Mouse (Mus musculus) CH12.LX (cell line): Measurements from ENCODE around the gene Gm30083. TPM values are rescaled to one million over a fixed set of nuclear protein-coding genes. Genes with fewer than 3 reads are reported as not detected.

Experiments
- DNase-seq: peaks from one replicate; pipeline ENCODE4 v3.0.0-alpha.2; 2013; ENCODE audit errors: extremely low read depth
- H3K27ac ChIP-seq: 2 replicates; pipeline ENCODE4 v1.5.1; 2012; ENCODE audit warnings: low read depth, mild to moderate bottlenecking, control low read depth, moderate library complexity; ENCODE audit not compliant: insufficient read depth
- H3K27me3 ChIP-seq: replicated peaks from 2 replicates; pipeline ENCODE3; 2012; ENCODE audit warnings: inconsistent platforms
- H3K36me3 ChIP-seq, 2 experiments: replicated peaks in 1 of 2; 2 replicates each; pipeline versions ENCODE3 to v1.6.1; 2012; ENCODE audit warnings: inconsistent platforms in 1 of 2, low read length in 1 of 2, mild to moderate bottlenecking in 1 of 2, mixed read lengths in 1 of 2, moderate library complexity in 1 of 2; ENCODE audit not compliant: control insufficient read depth in 1 of 2, insufficient read depth in 1 of 2
- H3K4me1 ChIP-seq, 2 experiments: 2 replicates each; pipeline ENCODE4 v1.6.1; 2012; ENCODE audit warnings: inconsistent platforms in 1 of 2, moderate library complexity in 1 of 2; ENCODE audit not compliant: insufficient read depth in 2 of 2, control insufficient read depth in 1 of 2
- H3K4me2 ChIP-seq: 2 replicates; pipeline ENCODE4 v1.6.1; 2012; ENCODE audit warnings: low read depth, mild to moderate bottlenecking, control low read depth; ENCODE audit not compliant: poor library complexity, insufficient read depth, severe bottlenecking
- H3K4me3 ChIP-seq, 3 experiments: fragments of 150-350 bp in 1 of 3; sonication (generic) in 1 of 3; replicated peaks in 1 of 3; 2 replicates each; pipeline versions ENCODE3 to v1.5.1; 2011 to 2012; ENCODE audit warnings: low read depth in 2 of 3, low read length in 2 of 3, mild to moderate bottlenecking in 2 of 3, moderate library complexity in 2 of 3, control low read depth in 1 of 3, improper control_type of control experiment in 1 of 3, inconsistent platforms in 1 of 3, mixed read lengths in 1 of 3; ENCODE audit not compliant: poor library complexity in 1 of 3
- H3K79me2 ChIP-seq: replicated peaks from 2 replicates; pipeline ENCODE4 v1.6.1; 2012; ENCODE audit warnings: mild to moderate bottlenecking, moderate library complexity; ENCODE audit not compliant: control insufficient read depth, poor library complexity, insufficient read depth, severe bottlenecking; ENCODE audit errors: extremely low read depth
- H3K9ac ChIP-seq: 2 replicates; pipeline ENCODE4 v1.6.1; 2012; ENCODE audit warnings: low read depth, mild to moderate bottlenecking, control low read depth, moderate library complexity; ENCODE audit not compliant: insufficient read depth
- H3K9me3 ChIP-seq: replicated peaks from 2 replicates; pipeline ENCODE3; 2012; ENCODE audit warnings: low read length, inconsistent platforms, mixed read lengths
- BHLHE40 ChIP-seq: IDR thresholded peaks from 2 replicates; pipeline ENCODE4 v1.6.1; 2011; ENCODE audit warnings: mild to moderate bottlenecking, low read depth, low read length, improper control_type of control experiment
- CHD1 ChIP-seq: IDR thresholded peaks from 2 replicates; pipeline ENCODE4 v1.6.1; 2012; ENCODE audit warnings: low read depth, low read length, improper control_type of control experiment, inconsistent platforms
- CHD2 ChIP-seq: IDR thresholded peaks from 2 replicates; pipeline ENCODE4 v1.6.1; 2011; ENCODE audit warnings: low read length, improper control_type of control experiment
- CTCF ChIP-seq, 2 experiments: IDR thresholded peaks in 1 of 2; conservative IDR thresholded peaks in 1 of 2; 2 replicates each; pipeline ENCODE4 v1.5.1; 2011 to 2012; ENCODE audit warnings: low read depth in 2 of 2, low read length in 2 of 2, improper control_type of control experiment in 1 of 2, inconsistent platforms in 1 of 2, mild to moderate bottlenecking in 1 of 2, moderate library complexity in 1 of 2
- E2F4 ChIP-seq: IDR thresholded peaks from 2 replicates; pipeline ENCODE4 v1.6.1; 2011; ENCODE audit warnings: low read depth, low read length, improper control_type of control experiment; ENCODE audit not compliant: insufficient replicate concordance
- GABPA ChIP-seq: IDR thresholded peaks from 2 replicates; pipeline ENCODE4 v1.6.1; 2012; ENCODE audit warnings: low read depth, low read length, improper control_type of control experiment, inconsistent platforms; ENCODE audit not compliant: insufficient replicate concordance
- HCFC1 ChIP-seq: IDR thresholded peaks from 2 replicates; pipeline ENCODE4 v1.6.1; 2012; ENCODE audit warnings: low read depth, mild to moderate bottlenecking, inconsistent platforms, low read length, improper control_type of control experiment
- JUN ChIP-seq: IDR thresholded peaks from 2 replicates; pipeline ENCODE4 v1.6.1; 2011; ENCODE audit warnings: low read depth, mild to moderate bottlenecking, low read length, improper control_type of control experiment, moderate library complexity; ENCODE audit not compliant: insufficient read depth
- JUND ChIP-seq: conservative IDR thresholded peaks from 2 replicates; pipeline ENCODE4 v1.6.1; 2011; ENCODE audit warnings: low read depth, low read length, improper control_type of control experiment
- KAT2A ChIP-seq: IDR thresholded peaks from 2 replicates; pipeline ENCODE4 v1.6.1; 2012; ENCODE audit warnings: low read length, improper control_type of control experiment, inconsistent platforms; ENCODE audit not compliant: insufficient replicate concordance
- MAFK ChIP-seq: IDR thresholded peaks from 2 replicates; pipeline ENCODE4 v1.6.1; 2011; ENCODE audit warnings: low read length, improper control_type of control experiment; ENCODE audit not compliant: insufficient replicate concordance
- MAX ChIP-seq: IDR thresholded peaks from 2 replicates; pipeline ENCODE4 v1.6.1; 2011; ENCODE audit warnings: low read length, improper control_type of control experiment
- MEF2A ChIP-seq: IDR thresholded peaks from 2 replicates; pipeline ENCODE4 v1.6.1; 2014; ENCODE audit warnings: low read depth, mild to moderate bottlenecking, inconsistent platforms, low read length, improper control_type of control experiment, borderline replicate concordance
- NELFE ChIP-seq: IDR thresholded peaks from 2 replicates; pipeline ENCODE4 v1.6.1; 2011; ENCODE audit warnings: low read depth, low read length, improper control_type of control experiment
- NRF1 ChIP-seq: IDR thresholded peaks from 2 replicates; pipeline ENCODE4 v1.6.1; 2014; ENCODE audit warnings: low read depth, mild to moderate bottlenecking, inconsistent platforms, low read length, improper control_type of control experiment, moderate library complexity
- PAX5 ChIP-seq: IDR thresholded peaks from 2 replicates; pipeline ENCODE4 v1.6.1; 2012; ENCODE audit warnings: low read length, inconsistent platforms, mixed read lengths
- POLR2AphosphoS2 ChIP-seq: IDR thresholded peaks from 2 replicates; pipeline ENCODE4 v1.6.1; 2011; ENCODE audit warnings: low read depth, low read length, improper control_type of control experiment
- RCOR1 ChIP-seq: conservative IDR thresholded peaks from 2 replicates; pipeline ENCODE4 v1.6.1; 2012; ENCODE audit warnings: low read depth, mild to moderate bottlenecking, inconsistent platforms, low read length, improper control_type of control experiment
- UBTF ChIP-seq: IDR thresholded peaks from 2 replicates; pipeline ENCODE4 v1.6.1; 2012; ENCODE audit warnings: low read depth, mild to moderate bottlenecking, inconsistent platforms, low read length, improper control_type of control experiment, moderate library complexity
- ZKSCAN1 ChIP-seq: IDR thresholded peaks from 2 replicates; pipeline ENCODE4 v1.6.1; 2012; ENCODE audit warnings: low read depth, inconsistent platforms, low read length, improper control_type of control experiment, borderline replicate concordance
- ZMIZ1 ChIP-seq: IDR thresholded peaks from 2 replicates; pipeline ENCODE4 v1.6.1; 2012; ENCODE audit warnings: low read depth, mild to moderate bottlenecking, inconsistent platforms, low read length, improper control_type of control experiment
- ZNF384 ChIP-seq: IDR thresholded peaks from 2 replicates; pipeline ENCODE4 v1.6.1; 2012; ENCODE audit warnings: low read depth, low read length, improper control_type of control experiment, inconsistent platforms
- dilution Hi-C: fragments of 300-500 bp; cut with MboI; formaldehyde crosslinking; loops from 2 replicates; pipeline ENCODE4 v1.14.3; 2020; ENCODE audit warnings: low sequenced_read_pairs; ENCODE audit not compliant: extremely low pct_unique_long_range_greater_than_20kb, extremely low pct_ligation_motif_present
- in situ Hi-C: fragments of 300-500 bp; cut with MboI; formaldehyde crosslinking; loops from 3 replicates; pipeline ENCODE4 v1.14.3; 2019; ENCODE audit warnings: low sequenced_read_pairs, low pct_ligation_motif_present, low pct_unique_long_range_greater_than_20kb, mixed read lengths
- polyA plus RNA-seq: library from polyadenylated mRNA; unstranded; fragments of >175 nt; gene quantifications from 2 replicates; pipeline ENCODE4 v1.2.1, GENCODE M21; 2012; ENCODE audit warnings: low read depth; ENCODE audit not compliant: insufficient read length
- total RNA-seq, 2 experiments: library from RNA; depleted of rRNA; stranded (reverse); fragments of 300-350 nt in 1 of 2; fragments of >200 nt in 1 of 2; gene quantifications; 2 replicates each; pipeline ENCODE4 v1.2.3; 2012 to 2014

The Gm30083 gene
- total and polyA plus RNA-seq, 3 experiments = not detected

DNA sequence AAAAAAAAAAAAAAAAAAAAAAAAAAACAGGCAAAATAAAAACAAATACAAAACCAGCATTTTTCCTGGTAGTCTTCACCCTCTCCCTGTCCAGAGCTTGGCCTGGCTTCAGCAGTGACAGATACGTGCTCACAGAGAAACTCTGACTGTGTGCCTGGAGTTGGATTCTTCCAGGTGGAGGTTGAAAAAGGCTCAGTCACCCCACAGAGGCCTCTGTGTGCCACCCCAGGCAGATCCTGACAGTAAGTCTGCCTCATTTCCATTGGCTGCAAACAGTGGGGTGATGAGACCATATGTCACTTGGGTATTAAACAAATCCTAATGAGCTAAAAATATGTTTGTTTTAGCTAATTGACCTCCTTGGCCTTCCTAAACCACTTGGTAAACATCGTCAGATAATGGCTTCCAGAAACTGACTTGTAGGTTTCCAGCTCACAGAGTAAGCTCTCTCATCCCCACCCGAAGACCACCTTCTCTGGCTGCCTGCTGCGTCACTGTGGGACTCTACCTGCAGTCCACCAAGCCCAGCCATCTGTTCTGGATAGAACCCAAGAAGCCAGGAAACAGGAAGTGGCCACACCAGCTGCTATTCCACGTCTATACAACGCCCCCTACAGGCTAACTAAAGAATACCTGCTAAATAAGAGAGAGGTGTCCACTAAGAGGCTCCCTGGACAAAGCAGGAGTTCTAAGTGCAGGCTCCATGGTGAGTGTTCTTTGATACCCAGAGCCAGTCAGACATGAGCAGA is 62.6 kb downstream of the Gm30083 start (continued):
- no peak for TF ChIP-seq POLR2AphosphoS2
- TF ChIP-seq ZNF384 = no peak; the same call in 1 of the 2 replicates
- TF ChIP-seq ZMIZ1 = no peak
- TF ChIP-seq, all 38 proteins: peak for 3

DNA sequence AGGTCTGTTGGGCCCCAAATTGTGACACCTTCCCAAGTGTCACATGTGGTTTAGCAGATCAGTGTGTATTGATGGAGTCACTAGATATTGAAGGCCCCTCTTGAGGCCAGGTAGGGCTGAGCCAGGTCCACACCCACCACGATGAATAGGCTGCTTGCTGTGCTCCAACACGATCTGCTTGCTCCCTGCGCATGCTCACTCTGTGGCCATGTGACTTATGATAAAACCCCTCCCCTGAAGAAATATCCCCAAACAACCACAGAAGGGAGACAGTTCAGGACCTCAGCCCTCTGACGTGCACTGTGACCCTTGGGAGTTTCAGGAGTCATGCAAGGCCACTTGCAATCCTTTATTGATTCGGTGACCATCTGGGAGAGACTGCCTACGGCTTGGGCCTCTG is 68.9 kb downstream of the Gm30083 start:
- DNase-seq = no peak
- in situ Hi-C loops = no loop called here
- H3K9ac ChIP-seq = no peak overlapping the region
- no peaks in the 10 kb centered on the region for H3K27me3 ChIP-seq
- H3K9me3 ChIP-seq = no peaks in the 10 kb centered on the region
- no peak overlapping the region for H3K27ac ChIP-seq
- no peak overlapping the region for H3K4me2 ChIP-seq
- no peaks in the 10 kb centered on the region for H3K36me3 ChIP-seq
- H3K4me3 ChIP-seq = no peak overlapping the region
- dilution Hi-C loops = no loop called here
- TF ChIP-seq JUND = no peak
- no peak for TF ChIP-seq RCOR1
- no peak for TF ChIP-seq MAFK
- 0 out of 2 replicates have a peak, but pooled peaks have one; percentile 7 for TF ChIP-seq MAX
- TF ChIP-seq NRF1 = peak; percentile 54
- TF ChIP-seq CHD1 = no peak
- no peak for TF ChIP-seq PAX5
- peaks cover 12 to 14% of the 10 kb centered on the region in 2 experiments for H3K4me1 ChIP-seq
- no peaks in the 10 kb centered on the region for H3K79me2 ChIP-seq

DNA sequence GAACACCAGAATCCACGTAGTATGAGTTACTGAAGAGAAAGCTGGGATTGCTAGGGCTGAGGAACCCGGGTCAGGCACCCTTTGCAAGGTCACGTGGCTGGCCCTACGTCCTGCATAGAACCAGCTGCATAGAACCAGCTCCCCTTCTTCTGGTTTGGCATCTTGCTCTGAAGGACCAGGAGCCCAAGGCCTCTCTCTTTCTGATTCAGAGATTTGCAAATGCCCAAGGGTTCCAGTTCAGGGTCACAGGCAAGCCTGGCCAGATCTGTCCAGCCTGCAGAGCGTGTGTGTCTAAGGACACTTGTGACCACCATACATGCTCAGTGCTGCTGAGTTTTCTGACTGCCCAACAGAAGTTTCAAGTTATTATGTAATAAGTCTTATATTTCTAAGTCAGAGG is 72.8 kb downstream of the Gm30083 start:
- Histone ChIP-seq H3K4me3 (no peak overlapping the region), H3K4me1 (peaks cover 18 to 20% of the 10 kb centered on the region in 2 experiments), H3K27ac (no peak overlapping the region), H3K4me2 (no peak overlapping the region)
- in situ Hi-C loops = no loop called here
- no peak for TF ChIP-seq MAX
- TF ChIP-seq JUN = no peak
- no peak for TF ChIP-seq JUND
- TF ChIP-seq HCFC1 = no peak
- TF ChIP-seq CHD2 = no peak
- TF ChIP-seq GABPA = no peak
- no peak for TF ChIP-seq ZNF384
- no peak for TF ChIP-seq POLR2AphosphoS2
- no peak for TF ChIP-seq CTCF (conservative IDR thresholded peaks at IDR 0.05 in 1 of 2, IDR thresholded peaks at IDR 0.05 in 1 of 2; ENCODE audit: low read depth in 2 of 2, low read length in 2 of 2)
- no peak for TF ChIP-seq BHLHE40
- TF ChIP-seq CHD1 = no peak
- no peak for TF ChIP-seq NELFE
- TF ChIP-seq UBTF = no peak
- TF ChIP-seq MEF2A = no peak
- no peak for TF ChIP-seq ZKSCAN1
- TF ChIP-seq E2F4 = no peak
- TF ChIP-seq KAT2A = no peak
- TF ChIP-seq NRF1 = no peak
- TF ChIP-seq, all 38 proteins: peak for 0
- Histone ChIP-seq H3K79me2 (no peaks in the 10 kb centered on the region), H3K9me3 (no peaks in the 10 kb centered on the region), H3K27me3 (no peaks in the 10 kb centered on the region), H3K9ac (no peak overlapping the region), H3K36me3 (no peaks in the 10 kb centered on the region)
- dilution Hi-C loops = no loop called here
- DNase-seq = no peak
